Mouse (Mus musculus) skeletal muscle tissue, adult 2 months (tissue): ENCODE data around the gene Neurl2.
A peak's percentile ranks its signal among the peaks of the same experiment; 100 is the strongest.
"Not testable (repeated sequence)": the region's sequence is repeated elsewhere in the genome, so short reads cannot be mapped to it uniquely, and the experiment has no call there.

Source experiments
- DNase-seq: peaks from one replicate; pipeline ENCODE4 v3.0.0-alpha.2; 2012; ENCODE audit warnings: low read depth, low spot score

Gene Neurl2

DNA sequence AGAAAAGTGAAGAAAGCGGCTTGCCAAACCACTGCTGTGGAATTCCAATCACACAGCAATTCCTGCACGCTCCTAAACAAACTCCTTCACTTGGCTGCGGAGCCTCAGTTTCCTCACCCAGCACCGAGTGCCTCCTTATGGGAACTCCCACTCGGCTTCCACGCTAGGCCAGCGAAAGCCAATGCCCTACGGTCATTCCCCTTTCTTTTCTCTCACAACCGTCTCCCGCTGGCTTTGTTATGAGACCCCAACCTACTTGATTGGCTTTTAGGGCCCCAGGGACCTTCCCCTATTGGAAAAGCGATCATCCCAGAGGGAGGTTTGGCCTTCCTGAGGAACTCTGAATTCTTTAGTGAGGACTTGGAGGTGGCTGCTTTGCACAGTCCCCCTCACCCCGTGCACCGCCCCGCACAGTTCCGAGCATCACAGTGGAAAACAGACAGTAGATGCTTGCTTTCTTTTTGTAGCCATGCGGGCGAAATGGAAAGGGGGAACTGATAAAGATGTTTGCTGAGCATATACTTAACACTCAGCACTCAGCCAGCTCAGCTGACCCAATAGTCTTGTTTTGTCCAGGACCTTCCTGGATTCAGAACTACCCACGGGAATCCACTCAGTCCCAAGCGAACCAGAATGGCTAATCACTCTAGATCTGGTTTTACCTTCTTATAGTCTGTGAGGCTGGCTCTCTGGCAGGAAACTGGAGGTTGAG is 24.7 kb upstream of the Neurl2 start:
- no peak for DNase-seq

DNA sequence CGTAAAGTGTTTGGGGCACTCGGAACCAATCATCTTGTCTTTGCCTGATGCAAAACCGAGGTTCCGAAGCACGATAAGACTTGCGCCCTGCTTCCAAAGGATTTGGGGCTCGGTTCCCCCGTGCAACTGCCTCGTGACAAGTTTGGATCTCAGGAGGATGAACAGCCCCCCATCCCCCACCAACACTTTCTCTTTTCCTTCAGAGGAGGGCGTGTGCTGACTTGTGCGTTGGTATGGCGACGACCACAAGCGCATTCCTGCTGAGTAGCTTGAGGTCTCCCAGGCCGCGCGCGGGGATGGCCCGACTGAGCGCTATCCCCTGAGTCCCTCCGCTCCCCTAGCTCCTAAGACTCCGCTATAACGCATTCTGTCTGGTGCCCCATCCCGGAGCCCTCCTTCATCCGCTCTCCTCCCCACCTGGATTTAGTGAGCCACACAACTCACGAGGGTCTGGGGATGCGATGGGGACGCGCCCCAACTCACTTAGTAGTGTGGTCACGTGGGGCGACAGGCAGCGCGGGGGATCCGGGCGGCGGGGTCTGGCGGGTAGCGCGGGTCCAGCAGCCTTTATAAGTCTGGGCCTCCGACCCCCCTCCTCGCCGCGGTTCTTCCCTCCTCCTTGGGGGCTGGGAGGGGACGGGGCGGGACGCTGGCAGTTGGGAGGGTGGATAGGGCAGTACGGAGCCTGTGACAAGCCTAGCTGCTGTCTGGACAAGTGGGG is 24.0 kb upstream of the Neurl2 start, which contains the start of gene Pltp:
Pltp (minus strand) TSS at position 611 of the 721 bp plus-strand sequence.
- no peak for DNase-seq

DNA sequence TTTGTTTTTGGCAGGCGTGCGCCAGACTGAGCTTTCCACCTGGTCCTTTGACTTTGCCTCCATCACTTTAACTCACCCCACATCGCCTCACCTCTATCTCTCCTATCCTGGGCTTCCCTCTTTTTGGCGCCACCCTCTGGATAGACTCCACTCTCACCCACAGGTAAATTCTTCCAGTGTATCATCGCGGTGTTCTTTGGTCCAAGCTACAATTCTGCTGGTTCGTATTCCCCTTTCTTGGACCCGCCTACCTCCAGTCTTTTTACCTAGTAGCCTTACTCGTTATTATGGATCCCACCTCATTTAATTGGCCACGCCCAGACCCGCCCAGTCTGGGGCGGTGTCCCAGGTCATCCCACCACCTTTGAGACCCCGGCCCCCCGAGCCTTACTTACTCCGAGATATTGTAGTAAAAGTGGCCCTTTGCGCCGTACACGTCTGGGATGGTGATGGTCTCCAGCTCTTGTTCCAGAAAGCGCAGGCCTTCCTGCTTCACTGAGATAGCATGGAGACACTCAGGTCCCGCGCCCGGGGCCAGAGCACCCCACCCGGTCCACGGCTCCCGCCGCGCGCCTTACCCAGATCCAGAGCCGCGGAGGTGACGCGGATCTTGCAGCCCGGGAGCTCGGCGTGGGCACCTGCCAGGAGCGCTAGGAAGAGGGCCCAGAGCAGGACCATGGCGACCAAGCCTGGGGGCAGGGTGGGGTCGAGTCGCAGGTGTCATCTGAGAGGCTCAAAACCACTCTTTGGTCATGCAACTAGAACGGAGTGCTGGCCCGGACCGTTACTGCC is 23.2 kb upstream of the Neurl2 start:
- no peak for DNase-seq

DNA sequence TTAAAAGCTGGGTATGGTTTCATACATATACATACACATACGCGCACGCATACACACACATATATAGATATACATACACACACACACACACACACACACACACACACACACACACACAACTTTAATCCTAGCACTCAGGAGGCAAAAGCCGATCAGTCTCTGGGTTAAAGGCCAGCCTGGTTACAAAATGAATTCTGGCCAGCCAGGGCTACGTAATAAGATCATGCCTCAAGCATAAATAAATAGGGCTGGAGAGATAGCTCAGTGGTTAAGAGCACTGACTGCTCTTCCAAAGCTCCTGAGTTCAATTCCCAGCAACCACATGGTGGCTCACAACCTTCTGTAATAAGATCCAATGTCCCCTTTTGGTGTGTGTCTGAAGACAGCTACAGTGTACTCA is 22.3 kb upstream of the Neurl2 start:
- DNase-seq = not testable (repeated sequence)

DNA sequence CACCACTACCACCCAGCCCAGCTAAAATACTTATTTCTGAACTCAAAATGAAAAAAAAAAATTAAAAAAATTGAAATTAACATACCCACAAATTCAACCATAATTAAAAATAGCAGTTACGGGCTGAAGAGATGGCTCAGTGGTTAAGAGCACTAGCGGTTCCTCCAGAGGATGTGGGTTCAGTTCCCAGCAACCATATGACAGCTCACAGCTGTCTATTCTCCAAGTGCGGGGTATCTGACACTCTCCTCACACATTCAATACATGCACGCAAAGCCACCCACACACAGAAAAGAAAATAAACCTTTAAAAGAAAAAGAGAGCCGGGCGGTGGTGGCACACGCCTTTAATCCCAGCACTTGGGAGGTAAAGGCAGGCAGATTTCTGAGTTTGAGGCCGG is 16.8 kb upstream of the Neurl2 start:
- DNase-seq = no peak

DNA sequence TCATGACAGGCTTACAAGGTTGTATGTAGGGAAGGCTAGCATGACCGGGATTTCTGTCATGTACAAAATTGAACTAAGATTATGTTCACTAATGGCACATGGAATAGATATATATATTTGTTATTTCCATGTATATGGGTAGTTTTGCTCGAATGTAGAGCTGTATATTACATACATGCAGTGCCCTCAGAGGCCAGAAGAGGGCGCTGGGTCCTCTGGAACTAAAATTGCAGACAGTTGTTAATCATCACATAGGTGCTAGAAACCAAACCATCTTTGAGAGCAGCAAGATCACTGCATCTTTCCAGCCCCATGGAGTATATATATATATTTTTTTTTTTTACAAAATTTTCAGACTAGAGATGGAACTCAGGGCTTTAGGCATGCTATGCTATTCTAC is 12.5 kb upstream of the Neurl2 start:
- DNase-seq = no peak

DNA sequence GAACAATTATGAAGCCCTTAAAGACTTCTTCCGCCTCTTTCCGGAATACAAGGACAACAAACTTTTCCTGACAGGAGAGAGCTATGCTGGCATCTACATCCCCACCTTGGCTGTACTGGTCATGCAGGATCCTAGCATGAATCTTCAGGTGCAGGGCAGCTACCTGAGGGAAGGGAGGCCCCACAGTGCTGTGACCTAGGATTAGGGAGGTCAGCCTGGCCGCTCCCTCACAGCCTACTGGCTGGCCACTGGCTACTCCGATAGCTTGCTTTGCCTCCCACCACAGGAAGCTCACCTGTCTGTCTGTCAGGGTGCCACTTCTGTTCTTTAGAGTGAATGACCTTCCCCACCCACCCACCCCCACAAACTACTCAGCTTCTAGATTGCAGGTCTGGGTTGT is 1.9 kb upstream of the Neurl2 start:
- no peak for DNase-seq

DNA sequence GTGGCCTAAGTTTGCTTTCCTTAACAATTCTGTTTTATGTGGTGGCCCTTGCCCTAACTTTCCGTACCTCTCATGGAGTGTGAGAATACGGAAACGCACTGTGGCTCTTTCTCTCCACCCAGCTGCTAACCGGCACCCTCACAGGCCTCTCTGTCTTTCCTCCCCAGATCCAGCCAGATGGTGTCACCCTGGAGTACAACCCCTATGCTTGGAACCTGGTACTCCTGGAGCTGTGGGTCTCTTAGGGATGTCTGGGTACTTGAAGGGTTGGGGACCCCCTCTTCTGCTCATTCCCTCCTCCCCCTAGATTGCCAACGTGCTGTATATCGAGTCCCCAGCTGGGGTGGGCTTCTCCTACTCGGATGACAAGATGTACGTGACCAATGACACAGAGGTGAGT is 1.3 kb upstream of the Neurl2 start:
- DNase-seq = no peak

DNA sequence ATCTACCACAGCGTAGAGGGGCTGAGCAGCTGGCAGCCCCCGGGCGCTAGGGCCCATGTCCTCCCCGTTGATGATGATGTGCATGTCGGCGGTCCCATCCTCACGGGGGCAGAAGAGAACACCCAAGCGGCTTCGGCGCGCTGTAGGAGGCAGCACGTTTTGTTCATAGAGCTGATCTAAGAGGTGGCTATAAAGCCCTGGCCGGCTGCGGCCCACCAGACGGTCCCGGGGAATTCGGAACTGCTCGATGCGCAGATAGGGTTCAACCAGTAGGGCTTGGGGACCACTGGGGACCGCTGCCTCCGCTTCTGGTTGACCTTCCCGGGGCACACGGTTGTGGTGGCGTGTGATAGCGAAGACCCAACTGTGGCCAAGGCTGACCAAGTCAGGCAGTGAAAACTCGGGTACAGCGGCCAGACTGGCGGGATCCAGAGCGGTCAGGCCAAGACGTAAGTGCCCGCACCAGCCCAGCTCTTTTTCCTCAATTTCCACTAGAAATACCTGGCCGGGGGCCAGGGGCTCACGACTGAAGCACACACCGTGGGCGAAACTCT is 431 bp downstream of the Neurl2 start, which contains the start of gene Ctsa:
Ctsa (plus strand) TSS at position 126 of the 554 bp plus-strand sequence.
- DNase-seq = peak; percentile 69

DNA sequence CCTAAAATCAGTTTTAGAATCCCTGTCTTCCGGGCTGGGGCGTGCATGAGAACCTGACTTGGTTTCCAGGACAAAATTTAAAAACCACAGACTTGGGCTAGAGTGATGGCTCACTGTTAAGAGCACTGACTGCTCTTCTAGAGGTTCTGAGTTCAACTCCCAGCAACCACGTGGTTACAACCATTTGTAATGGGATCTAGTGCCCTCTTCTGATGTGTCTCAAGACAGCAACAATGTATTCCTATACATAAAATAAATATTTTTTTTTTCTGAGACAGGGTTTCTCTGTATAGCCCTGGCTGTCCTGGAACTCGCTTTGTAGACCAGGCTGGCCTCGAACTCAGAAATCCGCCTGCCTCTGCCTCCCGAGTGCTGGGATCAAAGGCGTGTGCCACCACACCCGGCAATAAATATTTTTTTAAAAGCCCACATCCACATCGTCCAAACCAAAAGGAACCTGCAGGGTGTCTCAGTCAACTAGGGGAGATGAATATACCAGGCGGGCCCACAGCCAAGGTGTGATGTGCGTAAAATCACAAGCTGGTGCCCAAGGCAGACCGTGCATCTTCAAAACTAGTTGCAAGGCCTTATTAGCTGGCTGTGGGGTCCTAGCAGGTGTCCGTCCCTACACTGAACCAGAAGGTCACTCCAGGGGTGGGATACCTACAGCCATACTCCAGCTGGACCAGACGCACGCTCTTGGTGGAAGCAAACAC is 1.1 kb downstream of the Neurl2 start:
- no peak for DNase-seq

DNA sequence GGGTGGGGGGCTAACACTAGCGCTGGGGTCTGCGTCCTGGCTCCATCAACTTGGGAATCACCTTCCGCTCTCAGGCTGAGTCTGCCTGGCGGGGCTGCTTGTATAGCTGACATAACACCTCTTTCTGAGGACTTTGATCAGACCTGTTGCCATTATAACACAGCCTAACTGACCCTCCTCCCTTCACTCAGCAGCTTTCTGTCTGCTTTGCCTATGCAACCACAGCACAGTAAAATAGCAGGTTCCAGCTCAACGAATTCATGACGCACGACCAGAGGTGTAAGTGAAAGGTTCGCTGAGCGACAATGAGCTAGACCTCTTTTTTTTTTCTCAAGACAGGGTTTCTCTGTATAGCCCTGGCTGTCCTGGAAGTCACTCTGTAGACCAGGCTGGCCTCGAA is 2.2 kb downstream of the Neurl2 start:
- no peak for DNase-seq

DNA sequence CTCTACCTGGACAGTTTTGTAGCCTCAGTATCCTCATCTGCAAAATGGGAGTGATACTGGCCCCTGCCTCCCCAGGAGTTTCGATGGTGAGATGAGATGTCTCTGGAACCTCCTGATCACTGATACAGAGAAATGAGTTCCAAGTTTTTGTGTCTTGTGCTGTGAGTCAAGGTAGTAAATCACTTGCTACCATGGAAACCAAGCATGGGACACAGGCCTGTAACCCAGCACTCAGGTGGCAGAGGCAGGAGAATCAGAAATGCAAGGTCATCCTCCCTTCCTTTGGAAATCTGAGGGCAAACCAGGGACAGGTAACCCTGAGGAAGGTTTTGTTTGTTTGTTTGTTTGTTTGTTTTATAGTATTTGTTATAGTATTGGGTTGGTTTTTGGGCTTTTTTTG is 4.2 kb downstream of the Neurl2 start:
- no peak for DNase-seq

DNA sequence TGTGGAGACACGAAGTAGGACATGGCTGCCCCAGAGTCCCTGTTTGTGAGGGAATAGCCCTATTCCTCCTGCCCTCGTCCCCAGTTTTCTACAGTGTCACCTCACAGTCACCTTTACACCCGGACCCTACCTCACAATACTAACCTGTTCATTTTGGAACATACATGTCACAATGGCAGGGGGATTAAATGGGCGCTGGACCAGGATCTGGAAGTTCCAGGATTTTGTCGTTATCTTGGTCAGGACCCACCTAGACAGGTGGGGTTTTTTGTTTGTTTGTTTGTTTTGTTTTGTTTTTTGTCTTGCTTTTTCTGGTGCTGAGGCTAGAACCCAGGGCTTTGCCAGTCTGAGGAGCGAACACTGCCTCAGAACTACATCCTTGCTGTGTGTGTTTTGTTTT is 4.8 kb downstream of the Neurl2 start, which contains the start of gene Spata25:
Spata25 (minus strand) TSS at position 101 of the 400 bp plus-strand sequence.
- DNase-seq = no peak

DNA sequence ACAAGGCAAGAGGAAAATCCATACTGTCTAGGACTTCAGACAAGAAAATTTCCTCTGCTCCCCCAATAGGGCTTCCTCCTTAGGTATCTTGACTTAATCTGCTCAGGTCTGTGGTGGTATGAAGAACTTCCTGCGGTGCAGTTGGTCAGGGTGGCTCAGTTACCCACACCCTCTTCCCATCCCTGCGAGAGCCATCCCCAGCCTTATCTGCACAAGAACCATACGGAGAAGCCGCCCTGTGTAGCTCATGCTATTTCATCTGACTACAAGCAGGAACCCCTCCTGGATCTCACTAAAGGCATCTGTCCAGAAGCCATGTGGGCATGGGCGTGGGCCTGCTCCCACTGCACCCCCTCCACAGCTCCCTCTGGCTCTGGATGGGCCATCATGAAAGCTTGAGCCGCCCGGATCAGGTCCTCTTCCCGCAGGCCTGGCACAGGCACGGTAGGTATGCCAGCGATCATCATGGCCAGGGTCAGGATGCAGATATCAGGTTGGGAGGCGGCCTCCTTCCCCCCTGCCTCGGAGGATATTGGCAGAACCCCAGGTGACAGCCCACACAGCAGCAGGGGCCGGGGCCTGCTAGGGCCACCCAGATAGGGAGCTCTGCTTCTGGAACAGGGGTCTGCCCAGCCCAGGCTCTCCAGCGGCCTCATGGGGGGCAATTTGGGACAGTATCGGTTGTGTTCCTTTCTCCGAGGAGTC is 6.0 kb downstream of the Neurl2 start:
- no peak for DNase-seq

DNA sequence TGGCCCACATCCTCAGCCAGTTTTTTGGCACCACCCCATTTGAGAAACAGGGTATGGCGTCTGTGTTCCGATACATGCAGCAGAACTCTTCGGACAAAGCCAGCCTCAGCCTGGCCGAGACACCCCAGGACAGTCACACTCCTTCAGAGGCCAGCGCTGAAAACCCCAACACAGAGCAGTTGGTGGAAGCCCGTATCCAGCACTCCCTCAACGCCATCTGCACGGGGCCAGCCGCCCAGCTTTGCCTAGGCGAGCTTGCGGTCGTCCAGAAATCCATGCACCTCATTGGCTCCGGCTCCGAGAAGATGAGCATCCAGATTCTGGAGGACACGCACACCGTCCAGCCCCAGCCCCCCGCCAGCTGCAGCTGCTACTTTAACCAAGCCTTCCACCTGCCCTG is 7.7 kb downstream of the Neurl2 start:
- DNase-seq = no peak

DNA sequence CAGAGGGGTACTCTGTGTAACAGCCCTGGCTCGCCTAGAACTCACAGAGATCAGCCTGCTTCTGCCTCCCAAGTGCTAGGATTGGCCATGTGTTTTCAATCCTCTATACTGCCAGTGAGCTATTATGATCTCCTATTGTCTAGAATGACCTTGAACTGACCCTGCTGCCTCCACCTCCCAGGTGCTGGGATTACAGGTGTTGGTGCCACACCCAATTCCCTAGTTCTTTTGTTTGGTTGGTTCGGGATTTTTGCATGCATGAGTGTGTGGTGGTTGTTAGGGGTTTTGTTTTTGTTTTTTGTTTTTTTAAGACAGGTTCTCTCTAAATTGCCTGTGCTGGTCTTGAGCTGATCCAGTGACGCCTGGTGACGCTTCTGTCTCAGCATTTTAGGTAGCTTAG is 9.3 kb downstream of the Neurl2 start:
- DNase-seq = no peak

DNA sequence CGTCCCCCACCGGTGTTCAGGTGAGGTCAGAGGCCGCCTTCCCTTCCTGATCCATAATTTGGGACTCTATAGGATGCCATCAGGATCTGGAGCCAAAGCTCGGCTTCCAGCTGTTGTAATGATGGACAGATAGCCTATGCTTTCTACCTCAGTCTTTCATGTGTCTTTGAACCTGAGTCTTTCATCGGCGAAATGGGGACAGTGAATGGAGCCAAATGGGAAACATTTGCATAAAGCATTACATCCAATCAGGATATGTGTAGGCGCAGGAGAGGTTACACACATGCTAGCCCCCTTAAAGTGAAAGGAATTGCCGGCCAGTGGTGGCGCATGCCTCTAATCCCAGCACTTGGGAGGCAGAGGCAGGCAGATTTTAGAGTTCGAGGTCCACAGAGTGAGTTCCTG is 10.1 kb downstream of the Neurl2 start:
- no peak for DNase-seq

DNA sequence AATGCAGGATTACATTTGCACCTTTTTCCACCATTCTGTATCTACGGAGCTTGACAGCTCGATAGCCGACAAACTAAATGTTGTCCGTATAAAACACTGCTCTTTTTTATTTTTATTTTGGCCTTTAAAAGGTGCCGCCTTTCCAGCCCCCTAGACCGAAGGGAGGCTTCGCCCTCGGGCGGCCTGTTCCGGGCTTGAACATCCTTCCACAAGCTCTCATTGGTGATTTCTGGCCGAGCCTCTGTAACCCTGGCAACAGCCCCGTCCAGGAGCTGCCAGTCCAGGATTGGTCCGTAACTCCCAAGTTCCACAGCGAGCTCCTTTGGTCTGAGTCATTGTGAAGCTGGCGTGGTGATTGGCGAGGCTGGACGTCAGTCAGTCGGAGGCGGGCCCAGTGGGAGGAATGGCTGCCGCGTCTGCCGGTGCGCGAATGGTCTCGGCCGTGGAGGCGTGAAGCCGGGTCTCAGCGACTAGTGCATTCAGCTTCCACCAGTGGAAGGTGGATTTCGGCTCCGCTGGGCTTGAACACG is 10.6 kb downstream of the Neurl2 start, which contains the start of gene Zswim1:
Zswim1 (plus strand) TSS at position 51 of the 530 bp plus-strand sequence.
- peak; percentile 98 for DNase-seq

DNA sequence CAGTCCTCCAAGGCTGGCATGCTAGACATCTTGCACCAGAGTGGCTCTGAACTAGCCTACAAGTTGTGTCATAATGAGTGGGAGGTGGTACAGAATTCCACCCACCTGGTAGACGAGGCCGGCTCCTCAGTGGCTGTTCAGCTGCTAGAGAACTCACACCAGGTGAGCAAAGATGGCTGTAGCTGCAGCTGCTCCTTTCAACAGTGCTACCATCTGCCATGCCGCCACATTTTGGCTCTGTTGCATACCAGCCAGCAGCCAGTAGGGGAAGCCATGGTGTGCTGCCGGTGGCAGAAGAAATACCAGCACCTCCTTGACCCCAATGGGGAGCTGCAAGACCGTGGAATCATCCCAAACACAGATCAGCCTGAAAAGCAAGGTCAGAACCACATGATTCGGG is 12.2 kb downstream of the Neurl2 start:
- no peak for DNase-seq

DNA sequence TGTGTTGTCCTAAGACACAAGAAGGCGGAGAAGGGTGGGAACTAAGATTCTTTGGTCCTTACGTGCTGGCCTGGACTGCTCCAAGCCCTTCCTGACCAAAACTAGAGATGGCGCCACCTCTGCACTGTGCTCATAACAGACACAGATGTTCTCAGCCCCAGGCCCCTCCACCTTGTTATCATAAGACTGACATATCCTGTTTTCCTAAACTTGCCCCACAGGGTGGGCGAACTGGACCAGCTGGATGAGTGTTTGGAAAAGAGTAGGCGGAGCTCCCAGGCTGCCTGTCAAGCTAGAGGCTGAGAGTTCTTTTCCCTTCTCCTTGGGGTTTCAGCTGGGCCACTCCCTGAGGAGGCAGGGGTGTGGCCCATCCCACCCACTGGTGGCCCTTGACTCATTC is 15.6 kb downstream of the Neurl2 start:
- no peak for DNase-seq
